25 mouse cellular contexts compared by ENCODE assay signal in genomic region chr6:39033676-39034075, GRCm38 (mm10).
"Had no signal": no experiment of that assay in that cellular context is flagged by ENCODE, and none has a peak within 500 bp of the region (broad histone marks: within the 10 kb centered on the region; RNA-seq: fewer than 3 reads in every experiment).

No protein-coding gene starts in this region.

- H3K9me3 ChIP-seq: heart, embryonic 10.5 days; heart, embryonic 12.5 days; hindbrain, embryonic 10.5 days; hindbrain, embryonic 12.5 days; intestine, embryonic 15.5 days; limb, embryonic 10.5 days; limb, embryonic 12.5 days; liver, embryonic 13.5 days; liver, embryonic 15.5 days had no signal

- H3K4me2 ChIP-seq: heart, embryonic 12.5 days; hindbrain, embryonic 12.5 days; hindbrain, embryonic 14.5 days; intestine, embryonic 15.5 days; limb, embryonic 12.5 days; liver, embryonic 11.5 days; liver, embryonic 13.5 days; liver, embryonic 15.5 days had no signal

- H3K27me3 ChIP-seq: heart, embryonic 12.5 days; hindbrain, embryonic 12.5 days; intestine, embryonic 15.5 days; limb, embryonic 12.5 days had no signal

- H3K27ac ChIP-seq: heart, embryonic 10.5 days; hindbrain, embryonic 10.5 days; hindbrain, embryonic 12.5 days; hindbrain, embryonic 14.5 days; intestine, embryonic 15.5 days; layer of hippocampus, adult 2 months; left cerebral cortex, adult 2 months; limb, embryonic 10.5 days; limb, embryonic 12.5 days; liver, embryonic 13.5 days; liver, embryonic 15.5 days had no signal

- H3K4me3 ChIP-seq: heart, embryonic 10.5 days; heart, embryonic 12.5 days; hindbrain, embryonic 10.5 days; hindbrain, embryonic 12.5 days; intestine, embryonic 15.5 days; layer of hippocampus, adult 2 months; left cerebral cortex, adult 2 months; limb, embryonic 10.5 days; limb, embryonic 12.5 days; liver, embryonic 13.5 days; liver, embryonic 15.5 days had no signal

- DNase-seq: gastrocnemius, postnatal 25 days; heart, adult 18-20 months; heart, postnatal 10 days; heart, postnatal 4 days; kidney, adult 18-20 months; kidney, adult 9 months; kidney, postnatal 10 days; kidney, postnatal 4 days; liver; liver, embryonic 13.5 days had no signal

- ATAC-seq: hindbrain, embryonic 16.5 days; inflammation-experienced regulatory T-cells, adult 6 months; intestine, embryonic 15.5 days; intestine, postnatal 0 days had no signal

- H3K9ac ChIP-seq: heart, embryonic 12.5 days; hindbrain, embryonic 12.5 days; hindbrain, embryonic 14.5 days; intestine, embryonic 15.5 days; limb, embryonic 12.5 days; liver, embryonic 13.5 days; liver, embryonic 15.5 days had no signal

- H3K4me1 ChIP-seq: heart, embryonic 12.5 days; hindbrain, embryonic 10.5 days; hindbrain, embryonic 12.5 days; liver, embryonic 13.5 days; liver, embryonic 15.5 days had no signal

- H3K36me3 ChIP-seq: heart, embryonic 10.5 days; heart, embryonic 12.5 days; hindbrain, embryonic 10.5 days; hindbrain, embryonic 12.5 days; intestine, embryonic 15.5 days; limb, embryonic 10.5 days; limb, embryonic 12.5 days; liver, embryonic 13.5 days; liver, embryonic 15.5 days had no signal
